Mouse (Mus musculus) limb, embryonic 12.5 days (tissue): ENCODE data around the gene Sirt5. TPM values are rescaled to one million over a fixed set of nuclear protein-coding genes. Genes with fewer than 3 reads are reported as not detected.

Source experiments
- ATAC-seq: fragments of 200-750 bp; cut with Nextera tagmentation; 2 replicates; pipeline ENCODE4 v1.8.0; 2017; ENCODE audit warnings: low read depth, moderate TSS enrichment; ENCODE audit not compliant: insufficient number of reproducible peaks, insufficient read depth, low FRiP score, low TSS enrichment
- H3K27ac ChIP-seq: fragments of 300-500 bp; sonication (generic); 2 replicates; pipeline ENCODE4 v1.5.1; 2016; ENCODE audit warnings: mild to moderate bottlenecking, moderate library complexity
- H3K27me3 ChIP-seq: fragments of 300-500 bp; sonication (generic); 2 replicates; pipeline ENCODE4 v1.6.1; 2016; ENCODE audit warnings: mild to moderate bottlenecking, moderate library complexity
- H3K36me3 ChIP-seq: fragments of 300-500 bp; sonication (generic); 2 replicates; pipeline ENCODE4 v1.6.1; 2016; ENCODE audit warnings: mild to moderate bottlenecking, moderate library complexity
- H3K4me1 ChIP-seq: fragments of 300-500 bp; sonication (generic); replicated peaks from 2 replicates; pipeline ENCODE4 v1.6.1; 2016
- H3K4me2 ChIP-seq: fragments of 300-500 bp; sonication (generic); 2 replicates; pipeline ENCODE4 v1.6.1; 2016; ENCODE audit warnings: mild to moderate bottlenecking, moderate library complexity
- H3K4me3 ChIP-seq: fragments of 300-500 bp; sonication (generic); replicated peaks from 2 replicates; pipeline ENCODE4 v1.5.1; 2016; ENCODE audit warnings: mild to moderate bottlenecking
- H3K9ac ChIP-seq: fragments of 300-500 bp; sonication (generic); replicated peaks from 2 replicates; pipeline ENCODE4 v1.6.1; 2016; ENCODE audit warnings: mild to moderate bottlenecking, moderate library complexity
- H3K9me3 ChIP-seq: fragments of 300-500 bp; sonication (generic); 2 replicates; pipeline ENCODE4 v1.6.1; 2016; ENCODE audit warnings: mild to moderate bottlenecking, moderate library complexity
- WGBS: fragments of 180-500 bp; shearing (Covaris S2); methylation state at CpG from one replicate; pipeline ENCODE4 v1.1.7; 2016; 5-methylcytosine and 5-hydroxymethylcytosine counted together
- polyA plus RNA-seq: library from polyadenylated mRNA; unstranded; fragments of >200 nt; fragmentation: Nextera tagmentation; extraction: Ambion mirVana; gene quantifications from 2 replicates; pipeline ENCODE4 v1.2.1, GENCODE M21; 2016

The Sirt5 gene
- polyA plus RNA-seq, 1 experiment from 2014 or later, result 59.9 TPM

- H3K4me1 ChIP-seq, result no peaks in the 10 kb centered on the region
- ATAC-seq, result no peak
- WGBS, result 73% methylated on average over 2 of the region's 2 CpGs
- no peaks in the 10 kb centered on the region for H3K27me3 ChIP-seq
- H3K4me3 ChIP-seq, result no peak overlapping the region
- H3K36me3 ChIP-seq, result peaks cover 80% of the 10 kb centered on the region
- H3K4me2 ChIP-seq, result no peak overlapping the region
- H3K27ac ChIP-seq, result no peak overlapping the region
- H3K9me3 ChIP-seq, result peaks cover 6% of the 10 kb centered on the region; the same call in 1 of the 2 replicates
- H3K9ac ChIP-seq, result no peak overlapping the region
These were observed 9.7 kb downstream of the Sirt5 start for GRCm38 (mm10) chr13:43374918-43375432.

- H3K27me3 ChIP-seq, result no peaks in the 10 kb centered on the region
- peaks cover 69% of the 10 kb centered on the region for H3K36me3 ChIP-seq
- H3K9ac ChIP-seq, result no peak overlapping the region
- H3K27ac ChIP-seq, result no peak overlapping the region
- WGBS, result 87% methylated on average over 3 of the region's 3 CpGs
- no peak for ATAC-seq
- H3K4me2 ChIP-seq, result no peak overlapping the region
- H3K4me1 ChIP-seq, result no peaks in the 10 kb centered on the region
- H3K4me3 ChIP-seq, result no peak overlapping the region
- H3K9me3 ChIP-seq, result no peaks in the 10 kb centered on the region
These were observed 14.7 kb downstream of the Sirt5 start for GRCm38 (mm10) chr13:43379989-43380388.

DNA sequence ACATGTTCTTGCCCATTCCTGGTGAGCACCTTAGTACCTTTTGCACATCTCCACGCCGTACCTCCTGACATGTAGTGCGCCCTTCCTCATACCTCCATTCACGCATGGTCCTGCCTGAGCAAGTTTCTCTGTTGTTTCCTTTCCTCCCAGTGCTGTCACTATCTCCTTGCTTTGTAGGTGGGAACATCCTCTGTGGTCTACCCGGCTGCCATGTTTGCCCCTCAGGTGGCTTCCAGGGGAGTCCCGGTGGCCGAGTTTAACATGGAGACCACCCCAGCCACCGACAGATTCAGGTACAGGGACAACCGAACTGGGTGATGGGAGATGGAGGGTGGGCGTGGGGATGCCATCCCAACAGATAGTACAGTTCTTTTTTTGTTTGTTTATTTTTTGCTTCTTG, 20.0 kb downstream of the Sirt5 start:
- H3K4me1 ChIP-seq, result no peaks in the 10 kb centered on the region
- H3K4me2 ChIP-seq, result no peak overlapping the region
- 0 out of 2 replicates have a peak, but pooled peaks cover 4% of the 10 kb centered on the region for H3K9me3 ChIP-seq
- WGBS, result 98% methylated on average over 10 of the region's 10 CpGs
- H3K4me3 ChIP-seq, result no peak overlapping the region
- no peaks in the 10 kb centered on the region for H3K27me3 ChIP-seq
- no peak overlapping the region for H3K9ac ChIP-seq
- ATAC-seq, result no peak
- no peak overlapping the region for H3K27ac ChIP-seq
- H3K36me3 ChIP-seq, result peaks cover 49% of the 10 kb centered on the region

DNA sequence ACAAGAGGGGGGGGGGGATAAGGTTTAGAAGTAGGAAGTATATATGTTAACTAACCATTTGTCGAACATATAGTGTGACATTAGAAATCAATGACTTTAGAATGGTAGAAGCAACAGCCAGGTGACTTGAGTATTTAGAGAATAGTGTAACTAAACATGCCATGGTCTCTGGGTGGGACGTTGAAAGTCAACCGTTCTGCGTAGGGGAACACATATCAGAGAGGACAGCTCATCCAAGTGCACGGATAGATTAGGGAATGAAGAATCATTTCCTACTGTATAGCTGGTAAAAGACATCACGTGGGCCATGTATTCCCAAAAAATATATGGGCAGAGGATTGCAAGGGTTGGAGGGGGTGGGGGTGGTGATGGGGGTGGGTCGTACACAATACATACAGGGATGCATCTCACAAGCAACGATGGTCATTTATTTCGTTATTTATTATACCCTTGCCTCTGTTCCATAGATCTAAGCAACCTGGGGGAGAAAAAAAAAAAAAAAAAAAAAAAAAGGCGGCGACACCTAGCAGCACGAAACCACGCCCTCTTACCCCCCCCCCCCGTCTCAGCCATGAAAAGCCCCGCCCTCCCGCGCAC, 32.5 kb downstream of the Sirt5 start:
- Histone ChIP-seq H3K4me3 (peak overlapping the region; percentile 86), H3K4me2 (peak overlapping the region; percentile 65), H3K9me3 (no peaks in the 10 kb centered on the region), H3K27ac (0 out of 2 replicates have a peak overlapping the region, but pooled peaks have one; percentile 96), H3K27me3 (no peaks in the 10 kb centered on the region), H3K4me1 (peaks cover 11% of the 10 kb centered on the region), H3K36me3 (peaks cover 58% of the 10 kb centered on the region), H3K9ac (no peak overlapping the region)
- ATAC-seq, result peak; percentile 66
- WGBS, result 65% methylated on average over 11 of the region's 17 CpGs

DNA sequence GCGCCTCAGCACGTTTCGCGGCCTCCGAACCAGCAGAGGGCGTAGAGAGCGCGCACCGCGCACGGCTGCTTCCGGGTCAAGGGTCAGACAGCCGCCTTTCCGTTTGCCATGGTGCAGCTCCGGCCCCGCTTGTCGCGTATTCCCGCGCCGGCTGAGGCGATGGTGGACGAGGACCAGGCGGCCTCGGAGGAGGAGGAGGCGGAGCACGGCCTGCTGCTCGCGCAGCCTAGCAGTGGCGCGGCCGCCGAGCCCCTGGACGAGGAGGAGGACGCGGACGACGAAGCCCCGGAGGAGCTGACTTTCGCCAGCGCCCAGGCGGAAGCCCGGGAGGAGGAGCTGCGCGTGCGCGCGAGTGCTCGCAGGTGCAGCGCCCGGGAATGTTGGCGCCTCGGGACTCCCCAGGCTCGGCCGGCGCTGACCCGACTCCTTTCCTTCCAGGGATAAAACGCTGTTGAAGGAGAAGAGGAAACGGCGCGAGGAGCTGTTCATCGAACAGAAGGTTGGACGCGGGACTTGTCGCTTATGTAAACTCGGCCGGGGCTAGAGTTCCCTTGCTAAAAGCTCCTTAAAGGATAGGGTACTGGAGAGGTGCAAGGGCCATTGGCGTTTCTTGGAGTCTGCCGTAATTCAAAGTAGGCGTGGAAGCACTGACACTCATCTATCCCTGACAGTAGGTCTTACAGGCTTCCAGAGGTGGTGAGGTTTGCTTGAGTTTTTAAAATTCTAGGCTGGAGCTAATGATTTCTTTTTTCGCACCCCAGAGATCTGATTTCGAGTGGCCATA, 33.2 kb downstream of the Sirt5 start, which contains the start of gene Nol7:
Gene Nol7 (plus strand): TSS at position 94 of the 784 bp plus-strand sequence.
- Histone ChIP-seq H3K4me1 (peaks cover 11% of the 10 kb centered on the region), H3K27me3 (no peaks in the 10 kb centered on the region), H3K4me2 (peak within 1 kb of the TSS; percentile 65), H3K4me3 (peak within 1 kb of the TSS; percentile 86), H3K36me3 (peaks cover 64% of the 10 kb centered on the region), H3K9ac (peak within 1 kb of the TSS; percentile 85), H3K27ac (peak within 1 kb of the TSS; percentile 96), H3K9me3 (no peaks in the 10 kb centered on the region)
- WGBS, result 2% methylated on average over 72 of the region's 72 CpGs
- peak; percentile 86 for ATAC-seq

DNA sequence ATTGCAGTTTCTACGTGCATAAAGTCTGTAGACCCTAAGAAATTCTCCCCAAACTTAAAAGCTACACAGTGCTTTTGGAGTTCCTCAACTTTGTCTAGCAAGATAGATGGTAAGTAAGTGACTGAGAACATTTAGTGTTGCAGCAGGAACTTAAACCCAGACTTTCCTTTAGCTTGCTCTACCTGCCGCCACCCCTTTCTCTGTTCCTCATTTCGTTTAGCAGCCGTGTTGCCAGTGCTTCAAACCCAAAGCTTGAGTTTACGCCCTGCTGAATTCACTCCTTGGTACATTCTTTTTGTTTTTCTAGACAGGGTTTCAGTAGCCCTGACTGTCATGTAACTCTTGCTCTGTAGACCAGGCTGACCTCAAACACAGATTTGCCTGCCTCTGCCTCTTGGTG, 34.3 kb downstream of the Sirt5 start:
- WGBS, result 91% methylated on average over 5 of the region's 5 CpGs
- H3K27ac ChIP-seq, result no peak overlapping the region
- no peaks in the 10 kb centered on the region for H3K27me3 ChIP-seq
- no peaks in the 10 kb centered on the region for H3K9me3 ChIP-seq
- peaks cover 11% of the 10 kb centered on the region for H3K4me1 ChIP-seq
- no peak for ATAC-seq
- H3K9ac ChIP-seq, result no peak overlapping the region
- H3K36me3 ChIP-seq, result peaks cover 63% of the 10 kb centered on the region
- H3K4me2 ChIP-seq, result peak overlapping the region; percentile 65
- peak overlapping the region; percentile 86 for H3K4me3 ChIP-seq

GRCm38 (mm10) chr13:43412311-43412710, 47.0 kb downstream of the Sirt5 start:
- no peak for ATAC-seq
- no peak overlapping the region for H3K4me3 ChIP-seq
- no peaks in the 10 kb centered on the region for H3K27me3 ChIP-seq
- H3K9me3 ChIP-seq, result no peaks in the 10 kb centered on the region
- WGBS, result 89% methylated on average over 7 of the region's 7 CpGs
- H3K27ac ChIP-seq, result no peak overlapping the region
- H3K4me1 ChIP-seq, result no peaks in the 10 kb centered on the region
- no peak overlapping the region for H3K4me2 ChIP-seq
- no peak overlapping the region for H3K9ac ChIP-seq
- peaks cover 86% of the 10 kb centered on the region for H3K36me3 ChIP-seq

GRCm38 (mm10) chr13:43413611-43414010, 48.3 kb downstream of the Sirt5 start:
- Histone ChIP-seq H3K27me3 (no peaks in the 10 kb centered on the region), H3K4me3 (no peak overlapping the region), H3K36me3 (peaks cover 84% of the 10 kb centered on the region), H3K9ac (no peak overlapping the region), H3K27ac (no peak overlapping the region), H3K4me1 (no peaks in the 10 kb centered on the region), H3K4me2 (no peak overlapping the region), H3K9me3 (no peaks in the 10 kb centered on the region)
- 94% methylated on average over 2 of the region's 2 CpGs for WGBS
- ATAC-seq, result no peak

DNA sequence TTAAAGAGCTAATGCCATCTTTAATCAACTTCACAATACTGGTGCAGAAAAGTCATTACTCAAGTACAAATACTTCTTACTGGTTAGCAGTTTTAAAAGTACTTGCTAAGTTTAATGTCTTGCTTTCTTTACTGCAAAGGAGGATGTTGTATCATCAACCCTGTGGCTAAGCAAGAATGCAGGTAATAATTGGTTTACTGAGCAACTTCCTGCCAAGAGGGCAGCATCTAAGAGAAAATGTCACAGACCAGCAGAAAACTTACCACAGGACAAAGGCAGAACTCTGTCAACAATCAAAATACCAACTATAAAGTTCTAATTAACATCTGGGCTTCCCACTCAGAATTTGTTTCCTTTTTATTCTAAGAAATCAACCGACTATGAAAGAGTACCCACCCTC, 50.0 kb downstream of the Sirt5 start:
- Histone ChIP-seq H3K9ac (no peak overlapping the region), H3K36me3 (peaks cover 86% of the 10 kb centered on the region)

GRCm38 (mm10) chr13:43428436-43428835, 63.1 kb downstream of the Sirt5 start:
- Histone ChIP-seq H3K4me2 (no peak overlapping the region), H3K4me3 (no peak overlapping the region), H3K4me1 (no peaks in the 10 kb centered on the region), H3K27me3 (no peaks in the 10 kb centered on the region), H3K9ac (no peak overlapping the region), H3K27ac (no peak overlapping the region), H3K9me3 (no peaks in the 10 kb centered on the region), H3K36me3 (peaks cover 37% of the 10 kb centered on the region)
- ATAC-seq, result no peak
- 92% methylated on average over 4 of the region's 4 CpGs for WGBS

More for the DNA sequence above, 50.0 kb downstream of the Sirt5 start:
- no peak overlapping the region for H3K4me3 ChIP-seq
- H3K4me1 ChIP-seq, result no peaks in the 10 kb centered on the region
- no peak overlapping the region for H3K27ac ChIP-seq
- H3K9me3 ChIP-seq, result no peaks in the 10 kb centered on the region
- H3K4me2 ChIP-seq, result no peak overlapping the region
- no peaks in the 10 kb centered on the region for H3K27me3 ChIP-seq
- ATAC-seq, result no peak
- WGBS, result 83% methylated on average over 1 of the region's 1 CpGs

GRCm38 (mm10) chr13:43433395-43433794, 68.1 kb downstream of the Sirt5 start:
- Histone ChIP-seq H3K4me2 (no peak overlapping the region), H3K4me1 (no peaks in the 10 kb centered on the region), H3K9me3 (no peaks in the 10 kb centered on the region), H3K9ac (no peak overlapping the region), H3K27me3 (no peaks in the 10 kb centered on the region), H3K36me3 (peaks cover 16% of the 10 kb centered on the region), H3K4me3 (no peak overlapping the region), H3K27ac (no peak overlapping the region)
- ATAC-seq, result no peak
- 86% methylated on average over 2 of the region's 2 CpGs for WGBS
